Mouse (Mus musculus) G1E (cell line): ENCODE data around the gene Gm26602. TPM values are rescaled to one million over a fixed set of nuclear protein-coding genes. Genes with fewer than 3 reads are reported as not detected.
A peak's percentile ranks its signal among the peaks of the same experiment; 100 is the strongest.

Experiments used
- ATAC-seq: 2 replicates; pipeline ENCODE4 v1.8.0; 2016; ENCODE audit warnings: mild to moderate bottlenecking; ENCODE audit not compliant: insufficient number of reproducible peaks, poor library complexity, low FRiP score, severe bottlenecking; ENCODE audit errors: extremely low read depth
- DNase-seq: peaks from one replicate; pipeline ENCODE4 v3.0.0; 2012; ENCODE audit warnings: low spot score
- H3K27me3 ChIP-seq: 2 replicates; pipeline ENCODE4 v1.6.1; 2012; ENCODE audit warnings: mild to moderate bottlenecking, low read length, inconsistent platforms; ENCODE audit not compliant: insufficient read depth
- H3K36me3 ChIP-seq: replicated peaks from 2 replicates; pipeline ENCODE3; 2012; ENCODE audit warnings: mild to moderate bottlenecking, inconsistent platforms
- H3K4me1 ChIP-seq: 2 replicates; pipeline ENCODE4 v1.6.1; 2012; ENCODE audit warnings: low read depth, low read length, inconsistent platforms, mixed read lengths; ENCODE audit not compliant: insufficient read depth
- H3K4me3 ChIP-seq: 2 replicates; pipeline ENCODE4 v1.5.1; 2012; ENCODE audit warnings: low read depth, mild to moderate bottlenecking, inconsistent platforms, low read length, moderate library complexity, mixed read lengths
- H3K9me3 ChIP-seq: replicated peaks from 2 replicates; pipeline ENCODE4 v1.6.1; 2012; ENCODE audit warnings: inconsistent platforms
- CTCF ChIP-seq: IDR thresholded peaks from 2 replicates; pipeline ENCODE4 v1.5.1; 2012; ENCODE audit warnings: low read depth, low read length, inconsistent platforms, mixed read lengths
- GATA1 ChIP-seq: IDR thresholded peaks from 2 replicates; pipeline ENCODE4 v1.6.1; 2012; ENCODE audit warnings: borderline replicate concordance, low read length, inconsistent platforms, mixed read lengths
- polyA plus RNA-seq: library from polyadenylated mRNA; stranded (reverse); fragments of >175 nt; gene quantifications from 2 replicates; pipeline ENCODE4 v1.2.3, GENCODE M21; 2012
- total RNA-seq, 2 experiments: library from RNA; stranded (forward) in 1 of 2; stranded (reverse) in 1 of 2; fragments of 200-1000 nt in 1 of 2; fragments of >200 nt in 1 of 2; fragmentation: Nextera tagmentation in 1 of 2; gene quantifications; 2 replicates each; pipeline ENCODE4 v1.2.3; 2014 to 2017

Gm26602 gene
- total and polyA plus RNA-seq, 3 experiments: 0.41 TPM; not detected in 2

DNA sequence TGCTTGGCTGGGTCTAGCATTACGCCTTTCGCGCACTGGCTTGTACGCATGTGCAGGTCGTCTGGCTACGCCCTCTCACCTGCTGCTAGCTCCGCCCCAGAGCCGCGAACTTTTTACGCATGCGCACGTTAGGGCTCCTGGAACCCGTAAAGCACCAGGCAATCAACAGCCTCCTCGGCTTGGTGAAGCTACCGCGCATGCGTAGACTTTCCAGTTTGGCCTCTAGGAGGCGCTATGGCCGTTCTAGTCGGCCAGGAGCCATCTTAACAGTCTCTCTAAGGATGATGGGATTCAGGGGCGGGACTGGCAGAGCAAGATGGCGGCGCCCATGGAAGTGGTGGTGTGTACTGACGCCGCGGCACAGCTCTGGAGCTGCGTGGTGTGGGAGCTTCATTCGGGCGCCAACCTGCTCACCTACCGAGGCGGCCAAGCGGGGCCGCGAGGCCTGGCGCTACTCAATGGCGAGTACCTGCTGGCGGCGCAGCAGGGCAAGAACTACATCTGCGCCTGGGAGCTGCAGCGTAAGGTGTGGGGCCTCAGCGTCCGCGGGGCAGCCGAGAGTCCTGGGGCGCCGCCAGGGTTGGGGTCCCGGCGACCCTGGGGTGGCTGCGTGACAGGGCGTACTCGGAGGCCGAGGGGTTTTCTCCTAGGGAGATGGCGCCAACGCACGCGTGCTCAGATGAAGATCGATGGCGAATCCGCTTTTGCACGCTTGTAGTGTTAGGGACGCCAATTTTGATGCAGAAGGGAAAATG is 49.4 kb downstream of the Gm26602 start, which contains the start of gene Wdr18:
Wdr18 (plus strand) TSS at position 306 of the 755 bp plus-strand sequence.
- Histone ChIP-seq H3K36me3 (peaks cover 47% of the 10 kb centered on the region), H3K4me1 (peaks cover 50% of the 10 kb centered on the region), H3K4me3 (peak within 1 kb of the TSS; percentile 96), H3K9me3 (no peaks in the 10 kb centered on the region), H3K27me3 (peaks cover 7% of the 10 kb centered on the region; the same call in 1 of the 2 replicates)
- ATAC-seq (peak; percentile 93), DNase-seq (peak; percentile 94)
- TF ChIP-seq GATA1 (no peak), CTCF (peak; percentile 79)

Other genes starting within 250 kb of the Gm26602 start
Only the 20 nearest of the 35 such genes appear.
- gene Fstl3, start 133.6 kb upstream of the Gm26602 start, total RNA-seq (2014; fragmentation: Nextera tagmentation): not detected in 2 replicates
- 0.12 and 0.22 TPM in 2 replicates for gene Fstl3, start 133.6 kb upstream of the Gm26602 start, total RNA-seq (2017)
- 0.05 TPM in 1 of 2 replicates, not detected in the other for gene Fstl3, start 133.6 kb upstream of the Gm26602 start, polyA plus RNA-seq
- not detected in 2 replicates for gene Prss57, start 119.9 kb upstream of the Gm26602 start, total RNA-seq (2014; fragmentation: Nextera tagmentation)
- 0.05 TPM in 1 of 2 replicates, not detected in the other for gene Prss57, start 119.9 kb upstream of the Gm26602 start, total RNA-seq (2017)
- not detected in 2 replicates for gene Prss57, start 119.9 kb upstream of the Gm26602 start, polyA plus RNA-seq
- not detected in 2 replicates for gene Palm, start 117.3 kb upstream of the Gm26602 start, total RNA-seq (2014; fragmentation: Nextera tagmentation)
- gene Palm, start 117.3 kb upstream of the Gm26602 start, total RNA-seq (2017): 0.11 and 0.17 TPM in 2 replicates
- 0.42 and 0.44 TPM in 2 replicates for gene Palm, start 117.3 kb upstream of the Gm26602 start, polyA plus RNA-seq
- not detected in 2 replicates for gene Misp, start 89.9 kb upstream of the Gm26602 start, total RNA-seq (2014; fragmentation: Nextera tagmentation)
- 0.33 TPM in 1 of 2 replicates, not detected in the other for gene Misp, start 89.9 kb upstream of the Gm26602 start, total RNA-seq (2017)
- gene Misp, start 89.9 kb upstream of the Gm26602 start, polyA plus RNA-seq: not detected in 2 replicates
- 333 and 387 TPM in 2 replicates for gene Ptbp1, start 56.4 kb upstream of the Gm26602 start, total RNA-seq (2014; fragmentation: Nextera tagmentation)
- 168 and 190 TPM in 2 replicates for gene Ptbp1, start 56.4 kb upstream of the Gm26602 start, total RNA-seq (2017)
- 1,117 and 1,292 TPM in 2 replicates for gene Ptbp1, start 56.4 kb upstream of the Gm26602 start, polyA plus RNA-seq
- not detected in 2 replicates for gene Prtn3, start 36.4 kb upstream of the Gm26602 start, total RNA-seq (2014; fragmentation: Nextera tagmentation)
- 0.49 TPM in 1 of 2 replicates, not detected in the other for gene Prtn3, start 36.4 kb upstream of the Gm26602 start, total RNA-seq (2017)
- 2.0 and 2.1 TPM in 2 replicates for gene Prtn3, start 36.4 kb upstream of the Gm26602 start, polyA plus RNA-seq
- not detected in 2 replicates for gene Plppr3, start 36.2 kb upstream of the Gm26602 start, total RNA-seq (2014; fragmentation: Nextera tagmentation)
- gene Plppr3, start 36.2 kb upstream of the Gm26602 start, total RNA-seq (2017): 0.06 and 0.82 TPM in 2 replicates
- 0.13 and 0.20 TPM in 2 replicates for gene Plppr3, start 36.2 kb upstream of the Gm26602 start, polyA plus RNA-seq
- not detected in 2 replicates for gene Elane, start 24.6 kb upstream of the Gm26602 start, total RNA-seq (2014; fragmentation: Nextera tagmentation)
- gene Elane, start 24.6 kb upstream of the Gm26602 start, total RNA-seq (2017): 0.23 TPM in 1 of 2 replicates, not detected in the other
- 0.72 and 1.1 TPM in 2 replicates for gene Elane, start 24.6 kb upstream of the Gm26602 start, polyA plus RNA-seq
- not detected in 2 replicates for gene Cfd, start 20.0 kb upstream of the Gm26602 start, total RNA-seq (2014; fragmentation: Nextera tagmentation)
- gene Cfd, start 20.0 kb upstream of the Gm26602 start, total RNA-seq (2017): not detected in 2 replicates
- gene Cfd, start 20.0 kb upstream of the Gm26602 start, polyA plus RNA-seq: not detected in 2 replicates
- gene Med16, start 1.9 kb upstream of the Gm26602 start, total RNA-seq (2014; fragmentation: Nextera tagmentation): 12.0 and 14.0 TPM in 2 replicates
- 10.4 and 12.2 TPM in 2 replicates for gene Med16, start 1.9 kb upstream of the Gm26602 start, total RNA-seq (2017)
- 49.4 and 51.7 TPM in 2 replicates for gene Med16, start 1.9 kb upstream of the Gm26602 start, polyA plus RNA-seq
- gene Kiss1r, start 6.1 kb downstream of the Gm26602 start, total RNA-seq (2014; fragmentation: Nextera tagmentation): 0.30 and 0.39 TPM in 2 replicates
- gene Kiss1r, start 6.1 kb downstream of the Gm26602 start, total RNA-seq (2017): 0.33 and 0.93 TPM in 2 replicates
- gene Kiss1r, start 6.1 kb downstream of the Gm26602 start, polyA plus RNA-seq: 0.33 and 0.56 TPM in 2 replicates
- gene R3hdm4, start 10.4 kb downstream of the Gm26602 start, total RNA-seq (2014; fragmentation: Nextera tagmentation): 118 and 134 TPM in 2 replicates
- 35.0 and 35.8 TPM in 2 replicates for gene R3hdm4, start 10.4 kb downstream of the Gm26602 start, total RNA-seq (2017)
- gene R3hdm4, start 10.4 kb downstream of the Gm26602 start, polyA plus RNA-seq: 185 and 203 TPM in 2 replicates
- 35.4 and 41.3 TPM in 2 replicates for gene Arid3a, start 16.2 kb downstream of the Gm26602 start, total RNA-seq (2014; fragmentation: Nextera tagmentation)
- 32.8 and 35.1 TPM in 2 replicates for gene Arid3a, start 16.2 kb downstream of the Gm26602 start, total RNA-seq (2017)
- 164 and 202 TPM in 2 replicates for gene Arid3a, start 16.2 kb downstream of the Gm26602 start, polyA plus RNA-seq
- 28.5 and 37.3 TPM in 2 replicates for gene Wdr18, start 49.3 kb downstream of the Gm26602 start, total RNA-seq (2014; fragmentation: Nextera tagmentation)
- gene Wdr18, start 49.3 kb downstream of the Gm26602 start, total RNA-seq (2017): 34.4 and 34.6 TPM in 2 replicates
- 69.0 and 69.5 TPM in 2 replicates for gene Wdr18, start 49.3 kb downstream of the Gm26602 start, polyA plus RNA-seq
- 0.60 TPM in 1 of 2 replicates, not detected in the other for gene Grin3b, start 59.9 kb downstream of the Gm26602 start, total RNA-seq (2014; fragmentation: Nextera tagmentation)
- 0.44 TPM in 1 of 2 replicates, not detected in the other for gene Grin3b, start 59.9 kb downstream of the Gm26602 start, total RNA-seq (2017)
- gene Grin3b, start 59.9 kb downstream of the Gm26602 start, polyA plus RNA-seq: 0.07 and 0.10 TPM in 2 replicates
- gene Tmem259, start 73.5 kb downstream of the Gm26602 start, total RNA-seq (2014; fragmentation: Nextera tagmentation): 62.8 and 79.8 TPM in 2 replicates
- gene Tmem259, start 73.5 kb downstream of the Gm26602 start, total RNA-seq (2017): 41.6 and 47.0 TPM in 2 replicates
- 264 and 361 TPM in 2 replicates for gene Tmem259, start 73.5 kb downstream of the Gm26602 start, polyA plus RNA-seq
- 4.6 and 8.4 TPM in 2 replicates for gene Cnn2, start 77.7 kb downstream of the Gm26602 start, total RNA-seq (2014; fragmentation: Nextera tagmentation)
- 7.4 and 10.5 TPM in 2 replicates for gene Cnn2, start 77.7 kb downstream of the Gm26602 start, total RNA-seq (2017)
- 20.8 and 27.2 TPM in 2 replicates for gene Cnn2, start 77.7 kb downstream of the Gm26602 start, polyA plus RNA-seq
- gene Abca7, start 85.6 kb downstream of the Gm26602 start, total RNA-seq (2014; fragmentation: Nextera tagmentation): 17.4 and 35.9 TPM in 2 replicates
- gene Abca7, start 85.6 kb downstream of the Gm26602 start, total RNA-seq (2017): 12.1 and 15.2 TPM in 2 replicates
- gene Abca7, start 85.6 kb downstream of the Gm26602 start, polyA plus RNA-seq: 21.1 and 21.6 TPM in 2 replicates
- gene Arhgap45, start 105.8 kb downstream of the Gm26602 start, total RNA-seq (2014; fragmentation: Nextera tagmentation): 56.7 and 59.4 TPM in 2 replicates
- gene Arhgap45, start 105.8 kb downstream of the Gm26602 start, total RNA-seq (2017): 104 and 113 TPM in 2 replicates
- 179 and 186 TPM in 2 replicates for gene Arhgap45, start 105.8 kb downstream of the Gm26602 start, polyA plus RNA-seq
- 74.3 and 90.2 TPM in 2 replicates for gene Polr2e, start 128.9 kb downstream of the Gm26602 start, total RNA-seq (2014; fragmentation: Nextera tagmentation)
- gene Polr2e, start 128.9 kb downstream of the Gm26602 start, total RNA-seq (2017): 54.6 TPM in 2 replicates
- 148 and 206 TPM in 2 replicates for gene Polr2e, start 128.9 kb downstream of the Gm26602 start, polyA plus RNA-seq